Mouse (Mus musculus): ENCODE measurements at regions not wholly inside any gene's neighbourhood (a gene's known extent, or its start where the extent isn't known, plus 50 kb on each side); places are given as distances from the start of the nearest gene placed in this dataset.

GRCm38 (mm10) chr12:43983548-43983947 lies 226.6 kb downstream of the Dnajb9 start:
- no peak for TF ChIP-seq CTCF (IDR thresholded peaks at IDR 0.05)
- TF ChIP-seq EP300 (IDR thresholded peaks at IDR 0.05): no peak
